Mouse (Mus musculus) C2C12 (cell line): ENCODE measurements around the gene Fry.

Experiments
- CEBPB ChIP-seq: IDR thresholded peaks from one replicate; pipeline ENCODE4 v1.6.1; 2011; ENCODE audit warnings: low read depth, mild to moderate bottlenecking, control low read depth, moderate library complexity
- CTCF ChIP-seq: IDR thresholded peaks from one replicate; pipeline ENCODE4 v1.5.1; 2011; ENCODE audit not compliant: control insufficient read depth, insufficient read depth, insufficient read length

DNA sequence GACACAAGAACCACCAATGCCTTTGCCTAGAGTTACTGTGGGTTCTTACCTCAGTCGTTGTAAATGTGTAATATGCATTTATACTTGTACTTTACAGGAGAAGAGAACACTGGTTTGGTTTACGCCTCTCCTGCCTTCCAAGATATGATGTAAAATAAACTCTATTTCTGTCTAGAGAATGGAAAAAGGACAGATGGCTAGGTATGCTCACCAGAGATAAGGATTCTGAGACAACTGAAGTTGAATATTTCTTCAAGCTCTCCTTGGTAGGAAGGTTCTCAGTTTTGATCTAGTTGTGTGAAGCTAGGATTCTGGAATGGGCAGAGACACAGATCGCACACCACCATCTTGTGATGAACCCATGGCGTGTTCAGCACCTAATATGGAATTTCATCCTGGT is 68.2 kb downstream of the Fry start:
- TF ChIP-seq CEBPB (no peak), CTCF (no peak)
